In genomic region chr4:22497221-22498101, GRCm38 (mm10) we compare ENCODE assay signal across 8 mouse cellular contexts. TPM values are rescaled to one million over a fixed set of nuclear protein-coding genes. Genes with fewer than 3 reads are reported as not detected.
DNase-seq lines count a peak whose midpoint lies in the region; ATAC-seq and TF ChIP-seq lines count a peak whose summit lies in the region.

No protein-coding gene starts in this region.

- peak; percentile 59 for ATAC-seq in kidney, embryonic 16.5 days (ENCODE audit: low FRiP score, low TSS enrichment)
- ATAC-seq in embryonic facial prominence, embryonic 12.5 days (ENCODE audit: insufficient number of reproducible peaks, insufficient read depth, low FRiP score, low TSS enrichment): peak; percentile 78; the same call in 1 of the 2 replicates
- no peak for ATAC-seq in intestine, postnatal 0 days
- peak; percentile 78 for ATAC-seq in midbrain, embryonic 15.5 days (replicated peaks)
- no peak for ATAC-seq in erythroid progenitor cell, adult 5-6 weeks (replicated peaks; ENCODE audit: low FRiP score, poor library complexity, severe bottlenecking)

- peaks cover 10% of the 10 kb centered on the region for H3K4me1 ChIP-seq in kidney, embryonic 16.5 days (ENCODE audit: insufficient read depth, low read length)
- H3K4me1 ChIP-seq in embryonic facial prominence, embryonic 12.5 days: peaks cover 15% of the 10 kb centered on the region
- no peaks in the 10 kb centered on the region; the same call in 1 of the 2 replicates for H3K4me1 ChIP-seq in intestine, postnatal 0 days (replicated peaks; ENCODE audit: control insufficient read depth, insufficient read depth, low read length)
- peaks cover 35% of the 10 kb centered on the region for H3K4me1 ChIP-seq in midbrain, embryonic 15.5 days

- H3K9me3 ChIP-seq in kidney, embryonic 16.5 days (ENCODE audit: low read length): no peaks in the 10 kb centered on the region
- no peaks in the 10 kb centered on the region for H3K9me3 ChIP-seq in embryonic facial prominence, embryonic 12.5 days
- no peaks in the 10 kb centered on the region for H3K9me3 ChIP-seq in intestine, postnatal 0 days (ENCODE audit: control insufficient read depth)
- H3K9me3 ChIP-seq in midbrain, embryonic 15.5 days: no peaks in the 10 kb centered on the region

- H3K9ac ChIP-seq in kidney, embryonic 16.5 days (replicated peaks; ENCODE audit: low read length): no peak overlapping the region
- H3K9ac ChIP-seq in embryonic facial prominence, embryonic 12.5 days: no peak overlapping the region
- no peak overlapping the region for H3K9ac ChIP-seq in intestine, postnatal 0 days (ENCODE audit: low read depth, low read length)
- peak overlapping the region; percentile 54 for H3K9ac ChIP-seq in midbrain, embryonic 15.5 days

- under 1% methylated on average over 34 of the region's 34 CpGs for WGBS in kidney, embryonic 16.5 days
- under 1% methylated on average over 34 of the region's 34 CpGs for WGBS in embryonic facial prominence, embryonic 12.5 days
- WGBS in intestine, postnatal 0 days: 1% methylated on average over 29 of the region's 34 CpGs
- under 1% methylated on average over 34 of the region's 34 CpGs for WGBS in midbrain, embryonic 15.5 days

- no peak overlapping the region for H3K4me3 ChIP-seq in kidney, embryonic 16.5 days (ENCODE audit: low read length)
- peak overlapping the region; percentile 26 for H3K4me3 ChIP-seq in embryonic facial prominence, embryonic 12.5 days
- H3K4me3 ChIP-seq in intestine, postnatal 0 days (ENCODE audit: low read depth, low read length): peak overlapping the region; percentile 25
- H3K4me3 ChIP-seq in midbrain, embryonic 15.5 days: peak overlapping the region; percentile 53

- H3K4me2 ChIP-seq in kidney, embryonic 16.5 days (replicated peaks; ENCODE audit: low read depth, low read length): peak overlapping the region; percentile 26; the same call in 1 of the 2 replicates
- peak overlapping the region; percentile 45 for H3K4me2 ChIP-seq in embryonic facial prominence, embryonic 12.5 days (replicated peaks)
- H3K4me2 ChIP-seq in intestine, postnatal 0 days (replicated peaks; ENCODE audit: low read depth): peak overlapping the region; percentile 53
- H3K4me2 ChIP-seq in midbrain, embryonic 15.5 days: peak overlapping the region; percentile 95

- H3K27me3 ChIP-seq in kidney, embryonic 16.5 days (ENCODE audit: insufficient read depth, low read length): peaks cover 85% of the 10 kb centered on the region
- peaks cover 73% of the 10 kb centered on the region for H3K27me3 ChIP-seq in embryonic facial prominence, embryonic 12.5 days
- H3K27me3 ChIP-seq in intestine, postnatal 0 days (replicated peaks; ENCODE audit: control insufficient read depth, insufficient read depth, low read length): peaks cover 80% of the 10 kb centered on the region
- H3K27me3 ChIP-seq in midbrain, embryonic 15.5 days (replicated peaks): no peaks in the 10 kb centered on the region

- DNase-seq in kidney, adult 8-10 months: no peak
- DNase-seq in adrenal gland, adult 2 months: no peak
- DNase-seq in adrenal gland, postnatal 36 days: no peak

- TF ChIP-seq CTCF in intestine, postnatal 0 days (IDR thresholded peaks at IDR 0.05; ENCODE audit: low read depth): no peak

- no peaks in the 10 kb centered on the region for H3K36me3 ChIP-seq in kidney, embryonic 16.5 days (ENCODE audit: insufficient read depth, low read length)
- H3K36me3 ChIP-seq in embryonic facial prominence, embryonic 12.5 days: no peaks in the 10 kb centered on the region
- H3K36me3 ChIP-seq in intestine, postnatal 0 days (ENCODE audit: control insufficient read depth, insufficient read depth): no peaks in the 10 kb centered on the region
- H3K36me3 ChIP-seq in midbrain, embryonic 15.5 days (replicated peaks): no peaks in the 10 kb centered on the region

- no peak overlapping the region for H3K27ac ChIP-seq in kidney, embryonic 16.5 days (ENCODE audit: low read length)
- H3K27ac ChIP-seq in embryonic facial prominence, embryonic 12.5 days: no peak overlapping the region
- no peak overlapping the region for H3K27ac ChIP-seq in intestine, postnatal 0 days (ENCODE audit: low read depth, low read length)
- H3K27ac ChIP-seq in midbrain, embryonic 15.5 days: peak overlapping the region; percentile 80

RNA-seq across cellular contexts. Expression of gene Pou3f2, which starts 9.3 kb away (rescaled TPM):
- 0.02 and 0.06 TPM in 2 replicates for polyA plus RNA-seq in kidney, embryonic 16.5 days (2015; fragmentation: Nextera tagmentation; extraction: Ambion mirVana)
- polyA plus RNA-seq in embryonic facial prominence, embryonic 12.5 days (2016; fragmentation: Nextera tagmentation; extraction: Ambion mirVana): 1.2 and 2.1 TPM in 2 replicates
- polyA plus RNA-seq in intestine, postnatal 0 days (2015; fragmentation: Nextera tagmentation; extraction: Ambion mirVana): not detected in 2 replicates
- 43.0 and 44.0 TPM in 2 replicates for polyA plus RNA-seq in midbrain, embryonic 15.5 days (2015; fragmentation: Nextera tagmentation; extraction: Ambion mirVana)
- under 1 TPM in 1 of 2 experiments, not detected in 1; 0.07 TPM for total RNA-seq in adrenal gland, adult 2 months (2021)
- polyA plus RNA-seq in adrenal gland, adult 2 months (2012; rRNA removed): 0.07 TPM in 1 of 2 replicates, not detected in the other
- total RNA-seq in erythroid progenitor cell, adult 5-6 weeks (2015; ENCODE audit: low replicate concordance): not detected in 2 replicates
- total RNA-seq in erythroid progenitor cell, adult 5-6 weeks (2017; ENCODE audit: low replicate concordance): not detected in 2 replicates
- total RNA-seq in adrenal gland, postnatal 36 days (2021): under 1 TPM; 0.07 to 0.10 TPM

Comparison
In these comparisons a context has a peak if more than half of its experiments do, and no peak if none do; other contexts are left out.
1. ATAC-seq: peak in kidney, embryonic 16.5 days (single experiment), embryonic facial prominence, embryonic 12.5 days (single experiment) and midbrain, embryonic 15.5 days (single experiment); none in intestine, postnatal 0 days (single experiment) and erythroid progenitor cell, adult 5-6 weeks (single experiment).
2. H3K4me2 ChIP-seq: peak in every context shown above with its lines; median percentile 95 in midbrain, embryonic 15.5 days; 53 in intestine, postnatal 0 days; 45 in embryonic facial prominence, embryonic 12.5 days; 26 in kidney, embryonic 16.5 days.
3. RNA of gene Pou3f2, which starts 9.3 kb away (polyA plus RNA-seq): 43.0 to 44.0 TPM in midbrain, embryonic 15.5 days; 1.2 to 2.1 TPM in embryonic facial prominence, embryonic 12.5 days, 0.02 to 0.06 TPM in kidney, embryonic 16.5 days, not detected in intestine, postnatal 0 days and 0.07 TPM in adrenal gland, adult 2 months; every median in the first group is over 10 times any median in the second.